Mouse (Mus musculus) spleen, postnatal 10 days (tissue): ENCODE results near the gene Cul4b.
"Not testable (repeated sequence)": the region's sequence is repeated elsewhere in the genome, so short reads cannot be mapped to it uniquely, and the experiment has no call there.

Experiments used
- DNase-seq, 2 experiments: peaks; one replicate each; pipeline ENCODE4 v3.0.0; 2021 to 2022; ENCODE audit warnings: low spot score in 2 of 2

Gene Cul4b

DNA sequence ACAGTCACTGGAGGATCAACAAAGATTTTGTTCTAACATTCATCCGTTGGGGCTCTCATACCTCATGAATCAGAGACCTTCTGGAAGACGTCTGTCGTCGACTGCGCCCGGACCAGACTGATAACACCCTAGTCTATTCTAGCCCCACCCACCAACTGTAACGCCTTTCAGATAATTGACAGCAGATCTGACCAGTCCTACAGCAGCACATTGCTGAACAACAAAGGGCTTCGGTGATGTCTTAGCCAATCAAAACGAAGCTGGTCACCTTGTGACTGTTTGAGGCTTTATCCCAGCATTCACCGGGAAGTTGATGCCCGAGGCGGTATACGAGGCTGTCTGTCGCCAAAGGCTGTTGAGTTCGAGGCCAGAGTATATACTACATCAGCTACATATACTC, at the start of gene Cul4b:
Gene Cul4b (minus strand): TSS at position 119 of the 400 bp plus-strand sequence.
- DNase-seq: peak in 1 of 2 experiments; percentile 37

DNA sequence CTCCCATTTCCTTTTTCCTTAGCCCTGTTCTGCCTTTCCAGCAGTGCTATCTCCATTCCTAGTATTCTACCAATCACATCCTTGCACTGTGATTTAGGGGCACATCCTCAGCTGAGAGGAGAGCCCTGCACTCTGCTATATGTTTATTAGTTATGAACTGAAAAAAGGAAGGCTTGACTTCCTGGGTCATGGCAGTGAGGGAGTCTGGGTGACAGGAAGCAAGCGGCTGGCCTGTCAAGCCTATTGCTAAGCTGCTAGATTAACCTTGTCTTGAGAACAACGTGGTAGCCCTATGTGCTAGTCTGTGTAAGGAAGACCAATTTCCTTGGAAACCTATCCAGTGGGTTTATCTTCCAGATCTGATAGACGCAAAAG, 25.0 kb upstream of the Cul4b start:
- peak in 1 of 2 experiments; percentile 21 for DNase-seq

DNA sequence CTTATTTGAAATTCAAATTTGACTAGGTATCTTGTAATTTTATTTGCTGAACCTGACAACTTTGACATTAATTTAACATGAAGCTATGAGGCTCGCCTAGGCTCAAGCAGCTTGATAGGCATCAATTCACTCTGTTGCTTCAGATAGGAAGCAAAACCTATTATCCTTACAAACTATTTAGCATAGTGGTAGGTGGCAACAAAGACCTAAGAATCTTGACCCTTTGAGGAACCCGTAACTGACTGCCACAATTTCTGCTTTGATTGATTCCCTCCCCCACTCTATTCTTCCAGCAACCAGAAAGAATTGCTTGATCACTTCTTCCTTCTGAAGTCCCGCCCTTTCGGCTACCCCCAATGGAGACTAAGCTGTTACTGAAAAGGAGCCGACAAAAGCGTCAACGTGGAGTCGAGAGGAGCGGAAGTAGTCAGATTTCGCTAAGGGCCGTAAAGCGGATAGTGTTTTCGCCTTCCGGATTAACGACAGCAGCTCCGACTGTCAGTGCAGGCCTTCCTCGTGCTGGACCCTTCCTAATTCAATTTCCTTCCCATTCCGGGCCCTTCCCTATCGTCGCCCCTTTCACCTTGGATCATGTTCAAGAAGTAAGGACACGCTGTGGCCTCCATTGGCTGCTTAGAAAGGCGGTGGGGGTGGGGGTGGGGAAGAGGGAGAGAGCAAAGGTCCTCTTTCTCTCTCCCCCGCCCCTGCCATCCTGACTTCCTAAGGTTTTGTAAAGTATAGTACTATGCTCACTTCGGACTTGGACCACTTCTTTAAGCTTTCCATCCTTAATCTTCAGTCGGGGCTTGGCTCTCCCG, 24.4 kb upstream of the Cul4b start, which contains the start of gene Mcts1:
Gene Mcts1 (plus strand): TSS at position 402 of the 818 bp plus-strand sequence.
- DNase-seq: peak; percentile 27 to 66

DNA sequence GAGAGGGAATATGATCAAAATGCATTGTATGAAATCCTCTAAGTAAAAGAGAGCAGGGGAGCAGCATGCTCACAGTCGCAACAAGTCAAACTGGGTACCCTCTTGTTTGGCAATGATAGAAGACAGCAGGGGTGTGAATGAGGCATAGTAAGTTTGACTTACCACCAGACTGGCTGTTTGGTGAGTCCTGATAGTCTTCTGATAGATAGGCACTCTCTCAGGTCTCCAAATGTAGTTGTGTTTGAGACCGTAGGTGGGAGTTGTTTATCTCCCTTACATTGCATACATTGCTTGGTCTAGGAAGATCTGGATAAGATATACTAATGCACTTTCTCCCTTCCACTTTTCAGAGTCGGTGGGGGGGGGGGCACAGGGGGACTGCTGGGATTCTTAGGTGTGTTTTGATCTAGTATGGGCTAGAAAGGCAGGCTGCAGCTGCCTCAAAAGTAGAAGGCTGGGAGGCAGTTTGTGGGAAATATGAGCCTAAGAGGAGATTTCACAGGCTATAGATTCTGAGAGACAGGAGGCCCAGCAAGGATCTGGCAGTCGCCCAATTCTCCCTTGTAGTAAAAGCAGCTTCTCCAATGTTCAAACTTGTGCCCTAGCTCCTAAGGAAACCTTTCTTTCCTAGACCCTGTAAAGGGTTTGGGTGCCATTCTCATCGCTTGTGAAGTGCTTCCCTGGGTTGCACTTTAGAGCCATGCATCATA, 17.3 kb upstream of the Cul4b start:
- peak in 1 of 2 experiments; percentile 14 for DNase-seq

DNA sequence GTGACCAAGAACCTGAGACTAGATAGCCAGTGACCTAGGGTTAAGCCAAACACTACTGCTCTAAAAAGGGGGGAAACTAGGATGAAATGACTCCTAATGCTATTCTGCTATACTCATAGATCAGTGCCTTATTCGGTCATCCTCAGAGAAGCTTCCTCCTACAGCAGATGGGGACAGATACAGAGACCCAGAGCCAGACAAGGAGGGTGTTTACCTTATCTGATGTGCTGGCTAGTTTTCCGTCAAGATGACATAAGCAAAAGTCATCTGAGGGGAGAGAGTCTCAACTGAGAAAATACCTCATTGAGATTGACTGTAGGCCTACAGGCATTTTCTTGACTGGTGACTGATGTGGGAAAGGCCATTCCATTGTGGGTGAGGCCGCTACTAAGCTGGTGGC, 15.8 kb upstream of the Cul4b start:
- no peak for DNase-seq

DNA sequence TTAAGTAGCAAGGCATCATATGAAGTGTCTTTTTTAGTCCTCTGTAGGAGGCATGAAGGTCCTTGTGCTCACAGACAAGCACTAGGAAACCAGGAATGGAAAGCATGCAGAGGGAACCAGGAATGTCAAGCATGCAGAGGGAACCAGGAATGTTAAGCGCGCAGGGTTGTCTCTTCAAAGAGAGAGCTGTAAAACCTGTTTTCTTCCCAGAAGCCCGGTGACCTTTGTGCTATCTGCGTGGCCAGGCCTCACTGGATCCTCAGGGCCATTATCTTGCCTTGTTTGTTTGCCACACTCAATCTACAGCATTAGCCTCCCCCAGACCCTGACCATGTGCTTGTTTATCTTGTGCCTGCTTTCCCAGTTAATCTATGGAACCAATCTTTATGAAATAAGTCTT, 13.8 kb upstream of the Cul4b start:
- no peak for DNase-seq

DNA sequence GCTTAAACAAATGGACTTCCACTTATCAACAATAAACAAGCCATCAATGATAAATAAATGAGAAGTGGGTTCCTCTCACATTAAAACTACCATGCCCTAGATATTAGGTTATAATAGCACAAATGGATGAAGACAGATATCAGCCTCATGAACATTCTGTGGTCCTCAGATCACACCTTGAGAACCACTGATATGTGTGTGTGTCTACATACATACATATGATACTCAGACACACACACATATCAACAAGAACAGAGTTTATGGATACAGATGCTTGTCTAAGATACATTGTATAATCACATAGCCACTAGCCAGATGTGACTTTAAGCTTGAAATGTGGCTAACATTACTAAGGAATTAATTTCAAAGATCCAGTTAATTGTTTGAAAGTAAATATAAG, 7.3 kb upstream of the Cul4b start:
- no peak for DNase-seq

DNA sequence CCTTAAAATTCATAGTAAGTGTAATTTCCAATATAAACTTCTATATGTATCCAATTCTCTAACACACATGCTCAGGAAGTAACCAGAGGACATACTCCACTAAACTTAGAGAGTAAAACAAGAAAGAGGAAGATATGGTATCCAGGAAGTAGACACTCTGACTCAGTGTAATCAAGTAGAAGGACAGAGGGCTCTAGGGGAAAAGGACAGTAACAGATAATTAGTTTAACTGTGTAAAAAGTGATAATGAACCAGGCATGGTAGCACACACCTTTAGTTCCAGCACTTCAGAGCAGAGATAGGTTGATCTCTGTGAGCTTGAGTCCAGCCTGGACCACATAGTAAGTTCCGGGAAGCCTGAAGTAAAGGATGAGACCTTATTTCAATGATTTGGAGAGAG, 5.1 kb upstream of the Cul4b start:
- no peak for DNase-seq

DNA sequence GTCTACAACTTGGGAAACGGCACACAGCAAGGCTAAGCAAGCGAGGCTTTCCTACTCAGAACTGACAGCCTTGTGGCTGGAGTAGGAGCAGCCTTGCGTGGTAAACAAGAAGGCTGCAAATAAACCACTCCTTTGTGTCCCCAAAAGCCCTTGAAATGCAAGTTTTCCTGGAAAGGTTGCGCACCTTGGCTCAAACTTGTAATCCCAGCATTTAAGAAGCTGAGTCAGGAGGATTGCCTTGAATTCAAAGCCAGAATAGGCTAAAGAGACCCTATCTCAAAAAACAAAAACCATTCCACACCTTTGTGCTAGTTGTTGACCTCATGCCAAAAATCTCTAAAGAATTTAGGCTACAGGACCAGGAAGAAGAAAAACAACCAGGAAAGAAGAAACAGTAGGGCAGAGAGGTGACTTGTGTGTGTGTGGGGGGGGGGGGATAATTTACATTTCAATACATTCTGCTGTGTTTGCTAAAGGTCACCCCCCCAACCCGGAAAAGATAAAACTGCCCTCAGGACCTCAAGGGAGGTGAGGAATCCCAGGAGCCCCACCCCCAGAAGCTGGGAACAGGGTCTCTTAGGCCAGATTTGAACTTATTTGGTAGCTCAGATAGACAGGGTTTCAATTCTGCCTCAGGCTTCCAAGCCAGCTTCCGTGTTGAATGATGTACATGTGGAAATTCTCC, 9.3 kb downstream of the Cul4b start:
- no peak for DNase-seq

DNA sequence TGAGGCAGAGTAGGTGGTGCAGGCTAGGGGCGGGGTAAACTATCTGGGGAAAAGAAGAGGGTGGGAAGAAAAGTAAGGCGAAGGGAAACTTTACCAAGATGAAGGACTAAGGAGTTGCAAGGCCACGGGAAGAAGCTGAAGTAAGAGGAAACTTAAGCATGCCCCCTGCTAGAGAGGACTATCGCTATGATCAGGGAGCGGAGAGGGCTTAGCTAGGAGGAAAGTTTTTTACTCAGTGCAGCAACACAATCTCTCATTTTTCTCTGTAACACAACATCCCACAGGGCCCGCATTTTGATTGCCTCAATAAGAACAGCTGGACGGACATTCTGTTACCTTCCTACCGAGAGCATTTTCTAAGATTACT, 10.8 kb downstream of the Cul4b start:
- DNase-seq: no peak

DNA sequence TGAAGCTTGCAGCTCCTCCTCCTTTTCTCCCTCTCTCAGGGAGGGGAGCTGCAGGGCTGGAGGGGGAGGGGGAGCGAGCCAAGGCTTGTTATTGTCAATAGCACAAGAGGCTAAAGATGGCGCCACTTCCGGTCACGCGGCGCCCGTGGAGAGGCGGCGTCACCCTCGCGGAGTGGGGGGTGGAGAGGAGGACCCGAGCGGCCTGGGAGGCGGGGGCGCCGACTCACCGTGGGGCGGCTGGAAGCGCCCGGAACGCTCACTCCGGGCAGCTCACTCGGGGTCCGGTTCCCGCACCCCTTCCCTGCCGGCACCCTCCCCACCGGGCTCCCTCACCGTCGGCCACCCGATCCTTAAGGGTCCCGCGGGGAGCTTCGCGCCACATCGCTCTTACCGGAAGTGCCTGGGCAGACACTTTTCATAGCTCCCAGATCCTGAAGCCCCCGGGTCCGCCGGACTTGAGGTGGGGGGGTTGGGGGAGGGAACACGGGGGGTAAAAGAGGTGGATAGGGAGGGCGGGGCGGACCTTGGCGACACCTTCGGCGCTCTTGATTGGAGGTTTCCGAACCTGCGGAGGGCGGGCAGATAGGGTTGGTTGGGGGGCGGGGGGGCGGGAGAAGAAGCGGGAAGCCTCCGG, 11.3 kb downstream of the Cul4b start:
- peak; percentile 62 to 84 for DNase-seq

DNA sequence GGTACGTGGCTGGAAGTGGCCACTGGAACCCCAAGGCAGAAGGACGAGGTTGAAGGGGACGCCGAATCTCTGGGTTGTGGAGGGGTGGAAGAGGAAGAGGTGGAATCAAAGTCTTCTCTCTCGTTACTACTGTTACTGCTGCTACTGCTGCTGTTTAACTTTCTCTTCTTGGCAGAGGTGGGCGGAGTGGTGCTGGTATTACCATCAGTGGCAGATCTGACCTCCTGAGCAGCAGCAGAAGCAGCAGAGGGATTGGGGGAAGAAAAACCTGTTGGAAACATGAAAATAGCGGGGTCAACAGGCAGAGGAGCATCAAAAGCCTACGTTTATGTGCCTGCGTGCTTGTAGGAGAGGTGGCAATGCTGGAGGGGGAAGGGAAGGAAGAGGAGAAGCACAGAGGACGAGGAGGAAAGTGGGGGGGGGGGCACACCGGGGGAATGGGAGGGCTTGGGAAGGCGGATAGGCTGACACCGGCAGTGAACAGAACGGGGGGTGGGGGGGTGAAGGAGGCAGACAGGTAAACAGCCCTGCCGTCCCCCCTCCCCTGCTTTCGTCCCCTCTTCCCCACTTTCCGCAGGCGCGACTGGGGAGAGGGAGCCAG, 12.0 kb downstream of the Cul4b start:
- DNase-seq: peak; percentile 25 to 26

DNA sequence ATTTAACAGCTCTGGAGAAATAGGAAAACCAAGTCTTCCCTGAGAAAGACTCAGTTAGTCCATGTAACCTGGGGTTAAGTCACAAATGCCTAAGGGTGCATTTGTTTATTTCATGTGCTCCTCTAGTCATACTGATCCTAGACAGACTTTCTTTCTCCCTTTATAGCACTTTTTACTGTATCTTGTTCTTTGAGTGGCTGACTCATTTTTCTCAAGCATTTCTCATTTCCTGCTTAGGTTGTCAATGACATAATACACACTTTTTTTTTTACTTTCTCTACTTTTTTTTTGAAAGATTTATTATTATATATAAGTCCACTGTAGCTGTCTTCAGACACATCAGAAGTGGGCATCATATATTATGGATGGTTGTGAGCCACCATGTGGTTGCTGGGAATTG, 22.7 kb downstream of the Cul4b start:
- no peak for DNase-seq

DNA sequence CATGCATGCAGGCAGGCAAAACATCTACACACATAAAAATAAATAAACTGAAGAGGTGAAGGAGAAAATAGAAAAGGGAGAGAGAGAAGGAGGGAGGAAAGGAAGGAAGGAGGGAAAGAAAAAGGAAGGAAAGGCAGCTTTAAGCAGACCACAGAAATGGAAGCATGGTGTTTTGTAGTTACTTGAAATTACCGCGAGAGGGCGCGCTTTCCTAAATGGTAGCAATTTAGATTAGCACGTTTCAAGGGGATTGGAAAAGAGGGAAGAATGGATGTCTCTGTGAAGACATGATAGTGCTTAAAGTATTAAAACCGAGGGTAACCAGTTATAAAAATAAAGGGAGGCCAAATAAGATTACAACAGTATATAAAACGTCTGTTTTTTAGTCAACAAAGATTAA, 61.4 kb downstream of the Cul4b start:
- peak; percentile 13 to 54 for DNase-seq

DNA sequence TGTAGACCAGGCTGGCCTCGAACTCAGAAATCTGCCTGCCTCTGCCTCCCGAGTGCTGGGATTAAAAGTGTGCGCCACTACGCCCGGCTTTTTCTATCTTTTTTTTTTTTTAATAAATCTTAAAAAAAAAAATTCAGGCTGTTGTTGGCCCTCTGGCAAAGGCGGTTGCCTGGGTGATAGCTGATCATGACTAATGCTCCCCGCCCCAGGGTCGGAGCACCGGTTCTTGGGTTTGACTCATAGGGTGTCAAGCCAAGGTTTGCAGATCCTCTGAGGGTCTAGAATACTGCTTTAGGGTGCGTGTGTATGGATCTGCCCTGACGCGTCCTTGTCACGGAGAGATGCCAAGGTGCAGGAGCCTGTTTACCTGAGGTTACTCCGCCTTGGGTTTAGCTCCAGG, 71.2 kb downstream of the Cul4b start:
- no peak for DNase-seq

DNA sequence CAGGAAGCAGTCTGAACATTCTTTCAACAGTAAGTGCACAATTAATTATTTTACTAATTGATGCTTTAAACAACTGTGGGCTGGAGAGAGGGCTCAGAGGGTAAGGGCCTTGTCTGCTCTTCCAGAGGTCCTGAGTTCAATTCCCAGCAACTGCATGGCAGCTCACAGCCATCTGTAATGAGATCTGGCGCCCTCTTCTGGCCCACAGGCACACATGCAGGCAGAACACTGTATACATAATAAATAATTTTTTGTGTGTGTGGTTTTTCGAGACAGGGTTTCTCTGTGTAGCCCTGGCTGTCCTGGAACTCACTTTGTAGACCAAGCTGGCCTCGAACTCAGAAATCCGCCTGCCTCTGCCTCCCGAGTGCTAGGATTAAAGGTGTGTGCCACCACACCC, 73.8 kb downstream of the Cul4b start:
- peak in 1 of 2 experiments; percentile 17 for DNase-seq

DNA sequence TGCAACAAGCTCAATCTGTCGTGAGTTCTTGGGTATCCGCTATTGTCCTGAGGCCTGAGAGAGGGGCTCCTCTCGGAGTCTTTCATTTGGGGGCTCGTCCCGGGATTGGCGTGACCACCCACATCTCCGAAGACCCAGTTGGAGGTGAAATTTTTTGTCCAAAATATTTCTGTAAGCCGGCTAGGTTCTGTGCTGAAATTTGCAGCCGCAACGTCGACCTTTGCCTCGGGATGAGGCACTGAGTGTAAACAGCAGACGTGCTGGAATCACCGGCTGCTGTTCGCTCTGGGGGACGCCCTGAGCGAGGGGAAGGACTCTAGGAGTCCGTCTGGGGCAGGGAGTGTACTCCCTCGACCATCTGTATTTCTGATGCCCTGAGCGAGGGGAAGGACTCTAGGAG, 90.5 kb downstream of the Cul4b start:
- DNase-seq: not testable (repeated sequence)
